ENCODE assay signal across 8 mouse cellular contexts in the genomic region with DNA sequence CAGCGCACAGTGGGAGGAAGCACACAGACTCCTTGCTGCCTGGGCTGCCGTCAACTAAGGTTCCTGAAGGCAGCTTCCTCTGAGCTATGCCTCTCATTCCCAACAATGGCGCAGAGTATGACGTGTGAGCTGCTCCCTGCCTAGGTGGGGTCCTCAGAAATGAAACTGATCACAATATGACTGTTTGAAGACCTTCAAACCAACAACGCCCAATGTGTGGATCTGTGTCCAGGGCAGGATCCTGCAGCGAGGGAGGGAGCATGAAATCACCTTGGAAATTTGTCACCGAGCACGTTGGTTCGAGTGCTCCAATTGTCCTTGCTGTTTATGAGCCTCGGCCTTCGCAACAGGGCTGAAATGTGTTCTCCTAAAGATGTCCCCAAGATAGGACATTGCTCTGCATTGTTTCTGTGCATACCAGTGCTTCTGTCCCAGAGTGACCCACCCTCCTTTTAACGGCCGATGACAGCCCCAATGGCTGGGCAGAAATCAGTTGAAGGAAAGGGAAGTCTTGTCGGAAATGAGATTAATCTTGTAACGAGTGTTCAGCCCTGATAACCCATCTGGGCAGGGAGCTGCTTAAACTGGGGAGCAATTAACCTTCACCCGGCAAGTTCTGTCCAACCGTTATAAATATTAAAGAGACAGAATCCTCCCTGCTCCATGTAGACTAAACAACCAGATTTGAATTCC.
A peak's percentile ranks its signal among the peaks of the same experiment; 100 is the strongest.
DNase-seq lines count a peak whose midpoint lies in the region; ATAC-seq lines count a peak whose summit lies in the region.
"Had no signal": no experiment of that assay in that cellular context is flagged by ENCODE, and none has a peak within 500 bp of the region (broad histone marks: within the 10 kb centered on the region; RNA-seq: fewer than 3 reads in every experiment).

No protein-coding gene starts in this region.

- H3K4me1 ChIP-seq in heart, embryonic 14.5 days (ENCODE audit: control insufficient read depth in 2 of 2, insufficient read depth in 2 of 2, low read length in 2 of 2), result peaks cover 37 to 52% of the 10 kb centered on the region in 2 experiments
- H3K4me1 ChIP-seq in hindbrain, embryonic 14.5 days (replicated peaks; ENCODE audit: control insufficient read depth, insufficient read depth, low read length), result no peaks in the 10 kb centered on the region

- no peak overlapping the region for H3K4me3 ChIP-seq in heart, embryonic 14.5 days (ENCODE audit: control insufficient read depth in 1 of 2, insufficient read depth in 1 of 2, low read depth in 1 of 2, low read length in 2 of 2)
- H3K4me3 ChIP-seq in hindbrain, embryonic 14.5 days (replicated peaks; ENCODE audit: low read length), result no peak overlapping the region

- H3K4me2 ChIP-seq in heart, embryonic 14.5 days (ENCODE audit: low read length), result peak overlapping the region; percentile 61
- H3K4me2 ChIP-seq in hindbrain, embryonic 14.5 days (replicated peaks), result no peak overlapping the region

- no peaks in the 10 kb centered on the region for H3K36me3 ChIP-seq in heart, embryonic 14.5 days (ENCODE audit: control insufficient read depth, insufficient read depth, low read length)
- no peaks in the 10 kb centered on the region for H3K36me3 ChIP-seq in hindbrain, embryonic 14.5 days (replicated peaks; ENCODE audit: control insufficient read depth, insufficient read depth)

- peak; percentile 21 for DNase-seq in c-Kit-positive CD71-positive TER-119-positive erythroid progenitor cells, embryonic 14.5 days (ENCODE audit: low spot score)
- peak; percentile 20 to 31 for DNase-seq in kidney, postnatal 4 days
- no peak for DNase-seq in left cerebral cortex, adult 11 months (ENCODE audit: low spot score)
- no peak for DNase-seq in hindbrain, embryonic 14.5 days (ENCODE audit: low spot score)
- no peak for DNase-seq in cerebellum, postnatal 25 days

- WGBS in heart, embryonic 14.5 days, result 30% methylated on average over 17 of the region's 17 CpGs
- 79% methylated on average over 17 of the region's 17 CpGs for WGBS in hindbrain, embryonic 14.5 days

- peak; percentile 32; the same call in 1 of the 2 replicates for ATAC-seq in heart, embryonic 14.5 days (ENCODE audit: insufficient number of reproducible peaks, insufficient read depth, low FRiP score, low read depth)
- ATAC-seq in megakaryocyte progenitor cell, adult 5-6 weeks (replicated peaks; ENCODE audit: poor library complexity), result peak; percentile 54
- ATAC-seq in hindbrain, embryonic 14.5 days (ENCODE audit: low FRiP score), result no peak
- ATAC-seq: forebrain, embryonic 14.5 days had no signal

- no peak overlapping the region for H3K9ac ChIP-seq in heart, embryonic 14.5 days (ENCODE audit: low read length)
- no peak overlapping the region for H3K9ac ChIP-seq in hindbrain, embryonic 14.5 days

- no peaks in the 10 kb centered on the region for H3K9me3 ChIP-seq in heart, embryonic 14.5 days (ENCODE audit: control insufficient read depth, low read length)
- H3K9me3 ChIP-seq in hindbrain, embryonic 14.5 days (ENCODE audit: control insufficient read depth, low read length), result no peaks in the 10 kb centered on the region

- H3K27ac ChIP-seq in heart, embryonic 14.5 days (replicated peaks in 1 of 2; ENCODE audit: control insufficient read depth in 1 of 2, insufficient read depth in 1 of 2, low read depth in 2 of 2, low read length in 2 of 2), result peak overlapping the region; percentile 67 to 87
- no peak overlapping the region for H3K27ac ChIP-seq in hindbrain, embryonic 14.5 days

- H3K27me3 ChIP-seq in heart, embryonic 14.5 days (ENCODE audit: control insufficient read depth, insufficient read depth, low read length), result no peaks in the 10 kb centered on the region
- no peaks in the 10 kb centered on the region for H3K27me3 ChIP-seq in hindbrain, embryonic 14.5 days (ENCODE audit: control insufficient read depth, insufficient read depth, low read length)

Comparison
In these comparisons a context has a peak if more than half of its experiments do, and no peak if none do; other contexts are left out.
1. DNase-seq: peak in c-Kit-positive CD71-positive TER-119-positive erythroid progenitor cells, embryonic 14.5 days (single experiment) and kidney, postnatal 4 days (2 of 2); none in left cerebral cortex, adult 11 months (single experiment), hindbrain, embryonic 14.5 days (single experiment) and cerebellum, postnatal 25 days (0 of 2).